Mouse (Mus musculus) thymus, postnatal 14 days (tissue): ENCODE data around the gene Ackr2.

Experiments used
- DNase-seq: peaks from one replicate; pipeline ENCODE4 v3.0.0; 2021

Ackr2 gene

DNA sequence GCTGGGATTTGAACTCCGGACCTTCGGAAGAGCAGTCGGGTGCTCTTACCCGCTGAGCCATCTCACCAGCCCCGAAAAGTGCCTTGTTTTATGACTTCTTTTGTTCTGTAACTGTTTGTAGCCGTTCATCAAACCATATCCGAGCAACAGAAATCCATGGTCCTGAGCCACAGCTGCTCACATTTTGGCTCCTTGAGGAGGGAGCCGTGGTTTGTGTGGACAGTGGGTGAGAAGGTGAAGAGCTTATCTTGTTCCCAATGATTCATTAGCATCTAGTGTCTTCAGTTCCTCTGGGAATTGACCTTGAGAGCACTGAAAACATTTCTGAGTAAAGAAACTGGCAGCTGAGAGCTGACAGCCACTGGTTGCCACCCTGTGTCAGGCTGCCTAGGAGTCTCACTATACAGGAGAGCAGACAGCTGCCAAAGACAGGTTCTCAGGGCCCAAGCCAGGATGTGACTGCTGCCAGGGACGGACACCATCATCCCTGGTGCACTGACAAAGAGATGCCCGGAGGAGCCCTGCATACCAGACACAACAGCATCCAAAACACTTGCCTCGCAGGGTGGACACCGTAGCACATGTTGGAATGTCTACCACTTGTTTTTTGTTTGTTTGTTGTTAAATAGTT lies 6.0 kb upstream of the Ackr2 start:
- DNase-seq, result no peak

DNA sequence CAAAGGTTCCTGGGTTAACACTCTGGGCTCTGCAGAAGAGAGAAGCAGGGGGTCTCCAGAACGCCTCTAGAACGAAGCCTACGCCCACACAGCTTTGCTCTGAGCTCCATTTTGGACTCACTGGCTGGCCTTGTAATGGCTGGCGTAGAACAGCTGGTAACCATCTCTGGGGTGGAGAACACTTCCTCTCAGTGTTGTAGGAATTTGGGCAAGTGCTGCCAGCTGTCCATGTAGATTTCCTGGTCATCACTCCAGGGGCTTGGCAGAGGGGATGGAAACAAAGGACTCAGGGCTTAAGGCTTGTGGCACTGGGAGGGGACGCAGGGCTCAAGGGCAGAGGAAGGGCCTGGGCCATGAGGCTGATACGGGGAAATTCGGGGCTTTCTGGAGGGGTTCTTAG lies 3.7 kb upstream of the Ackr2 start:
- DNase-seq, result no peak

DNA sequence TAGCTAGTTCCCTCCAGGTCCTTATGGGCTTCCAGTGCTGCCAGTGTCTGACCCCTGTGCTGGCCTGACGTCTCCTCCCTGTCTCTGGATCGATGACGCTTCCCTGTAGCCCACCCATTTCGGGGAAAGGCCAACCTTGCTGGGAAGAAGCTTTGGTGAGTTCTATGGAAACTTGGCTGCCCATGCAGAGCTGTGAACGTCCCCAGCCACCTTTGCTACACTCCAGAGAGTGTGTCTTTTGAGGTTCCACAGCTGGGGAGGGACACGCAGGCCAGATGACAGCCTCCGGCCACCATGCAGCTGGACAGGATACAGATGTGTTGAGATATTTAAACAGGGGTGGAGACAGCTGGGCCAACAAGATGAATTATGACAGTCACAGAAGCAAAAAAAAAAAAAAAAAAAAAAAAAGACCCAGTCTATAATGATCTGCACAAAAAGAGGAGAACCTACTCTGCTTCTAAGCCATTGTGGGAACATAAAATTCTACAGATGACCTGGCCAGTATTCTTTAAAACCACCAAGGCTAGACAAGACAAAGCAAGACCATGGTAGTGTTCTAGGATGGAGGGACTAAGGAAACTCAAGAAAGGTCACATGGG lies 2.7 kb upstream of the Ackr2 start:
- no peak for DNase-seq

DNA sequence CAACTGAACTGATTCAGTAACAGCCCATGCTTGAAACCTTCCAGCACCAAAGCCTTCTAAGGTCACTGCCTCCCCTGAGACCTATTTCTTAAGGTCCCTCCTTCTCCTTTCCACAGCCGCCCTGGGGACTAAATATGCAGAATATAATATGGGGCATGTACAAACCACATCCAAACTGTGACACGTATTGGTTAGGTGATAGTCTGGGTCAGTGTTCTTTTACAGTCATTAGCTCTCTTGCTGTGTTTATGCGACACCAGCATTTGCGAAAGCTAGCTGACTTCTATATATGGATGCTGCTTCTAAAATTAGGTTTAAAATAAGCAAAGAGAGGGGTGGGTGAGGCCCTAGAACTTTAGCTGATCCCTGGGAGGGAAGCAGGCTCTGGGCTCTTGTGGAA lies 1.3 kb upstream of the Ackr2 start:
- DNase-seq, result no peak

DNA sequence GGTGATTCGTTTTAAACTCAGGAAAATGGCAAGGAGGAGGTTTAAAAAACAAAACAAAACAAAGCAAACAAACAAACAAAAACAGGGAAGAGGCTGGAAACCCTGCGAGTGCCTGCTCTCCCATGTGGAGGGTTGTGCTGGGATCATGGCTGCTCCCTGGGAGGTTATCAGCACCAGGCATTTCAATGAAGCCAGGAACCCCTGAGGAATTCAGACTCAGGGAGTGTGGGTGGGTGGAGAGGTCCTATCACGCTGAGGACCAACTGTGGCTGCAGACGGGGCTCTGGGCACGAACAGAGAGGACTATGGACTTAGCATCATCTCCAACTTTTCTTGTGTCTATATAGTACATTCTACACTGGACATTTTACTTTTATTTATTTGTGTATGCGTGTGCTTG lies 1.2 kb downstream of the Ackr2 start:
- no peak for DNase-seq

DNA sequence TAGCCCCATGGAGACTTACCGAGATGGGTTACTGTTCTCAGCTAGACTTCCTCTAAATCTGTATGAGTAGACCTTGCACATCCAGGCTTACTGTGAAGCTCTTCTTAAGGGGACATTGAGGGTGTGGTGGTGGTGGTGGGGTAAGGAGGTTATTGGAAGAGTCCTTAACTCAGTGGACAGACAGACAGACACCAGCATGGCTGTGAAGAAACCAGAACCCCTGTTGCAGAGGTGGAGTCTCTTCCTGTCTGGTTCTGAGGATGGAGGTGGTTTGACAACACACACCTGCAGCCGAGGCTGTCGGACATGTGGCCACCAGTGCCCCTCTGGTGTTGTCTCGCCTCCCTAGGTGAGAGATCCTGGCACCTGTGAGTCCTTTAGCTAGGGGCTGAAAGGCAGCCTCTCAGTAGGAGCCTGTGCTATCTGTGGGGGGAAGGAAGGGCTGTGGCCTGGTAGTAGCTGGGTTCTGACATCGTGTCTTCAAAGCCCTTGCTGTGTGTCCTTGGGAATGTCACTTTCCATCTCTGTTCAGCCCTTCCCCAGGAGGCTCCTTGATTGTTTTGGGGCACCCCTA lies 2.2 kb downstream of the Ackr2 start:
- no peak for DNase-seq

DNA sequence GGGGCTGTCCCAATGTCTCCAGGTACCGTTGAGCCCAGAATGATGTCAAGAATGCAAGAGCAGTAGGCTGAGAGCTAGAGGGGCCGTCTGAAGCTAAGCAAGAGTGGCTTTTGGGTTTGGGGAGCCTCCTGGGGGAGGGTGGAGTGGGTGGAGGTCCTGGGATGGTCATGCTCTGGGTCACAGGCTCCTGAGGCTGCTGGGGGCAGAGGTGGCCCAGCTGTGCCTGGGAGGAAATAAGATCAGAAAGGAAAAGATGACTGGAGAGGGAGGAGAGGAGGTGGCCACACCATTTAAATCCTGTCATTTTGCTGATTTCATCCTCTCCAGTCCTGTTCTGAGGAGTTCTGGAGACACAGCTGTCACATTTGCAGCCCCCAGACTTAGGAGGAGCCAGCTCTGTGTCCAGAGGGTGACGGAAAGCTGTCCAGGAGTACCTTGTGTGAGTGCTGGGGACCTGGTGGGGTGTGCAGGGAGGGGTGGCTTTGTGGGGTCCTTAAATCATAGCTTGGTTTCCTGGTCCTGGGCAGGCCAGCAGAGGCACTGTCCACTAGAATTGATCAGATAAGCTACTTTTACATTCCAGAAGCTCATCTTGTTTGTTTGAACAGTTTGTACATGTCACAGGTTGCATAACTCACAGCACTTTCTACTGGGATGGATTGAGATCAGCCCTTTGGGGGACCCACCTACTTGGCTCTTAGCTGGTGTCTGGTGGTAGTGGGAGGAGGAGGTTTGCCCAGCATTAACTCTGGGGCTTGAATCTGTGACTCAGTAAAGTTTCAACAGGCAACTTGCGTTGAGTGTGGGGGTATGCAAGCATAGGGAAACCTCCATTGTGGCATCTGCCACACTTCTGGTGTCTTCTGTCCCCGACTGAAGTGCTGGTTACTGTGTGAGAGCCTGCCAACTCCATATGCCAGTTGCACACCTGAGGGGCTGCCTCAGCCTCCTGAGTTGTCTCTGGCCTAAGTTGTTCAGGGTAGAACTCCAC lies 3.9 kb downstream of the Ackr2 start:
- DNase-seq, result no peak

DNA sequence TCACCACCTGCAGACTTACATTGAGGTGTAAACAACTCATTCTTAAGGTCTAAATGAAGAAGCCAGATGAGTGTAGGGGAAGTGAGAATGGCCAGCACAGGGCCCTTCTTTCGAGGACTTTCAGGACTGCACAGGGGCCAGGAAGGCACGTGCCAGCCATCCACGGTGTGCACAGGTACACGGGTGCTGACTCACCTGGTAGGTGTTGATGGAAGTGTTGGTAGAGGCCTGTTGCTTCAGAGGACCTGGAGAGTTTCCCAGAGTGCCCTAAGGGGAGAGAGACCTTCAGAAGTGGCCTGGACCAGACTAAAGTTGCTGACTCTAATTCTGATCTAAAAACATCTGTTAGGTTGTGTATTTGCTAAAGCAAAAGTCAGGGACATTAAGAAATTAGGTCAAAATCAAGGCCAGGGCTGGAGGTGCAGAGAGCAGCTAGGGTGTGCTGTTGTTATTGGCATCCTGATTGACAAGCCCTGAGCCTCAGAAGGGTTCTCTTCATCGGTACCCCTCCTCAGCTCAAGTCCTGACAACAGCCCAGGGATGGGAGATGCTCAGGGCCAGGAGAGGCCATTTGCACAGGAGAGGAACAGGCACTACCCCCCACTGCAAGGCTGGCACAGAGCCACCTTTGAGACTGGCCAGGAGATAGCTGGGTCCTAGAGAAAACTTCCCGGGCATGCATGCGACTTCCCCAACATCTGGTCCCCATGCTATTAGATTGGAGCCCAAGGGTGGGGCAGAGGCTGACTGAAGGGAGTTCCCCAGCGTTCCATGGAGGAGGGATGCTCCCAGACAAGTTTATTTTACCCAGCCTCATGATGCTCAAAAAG lies 5.5 kb downstream of the Ackr2 start:
- no peak for DNase-seq

DNA sequence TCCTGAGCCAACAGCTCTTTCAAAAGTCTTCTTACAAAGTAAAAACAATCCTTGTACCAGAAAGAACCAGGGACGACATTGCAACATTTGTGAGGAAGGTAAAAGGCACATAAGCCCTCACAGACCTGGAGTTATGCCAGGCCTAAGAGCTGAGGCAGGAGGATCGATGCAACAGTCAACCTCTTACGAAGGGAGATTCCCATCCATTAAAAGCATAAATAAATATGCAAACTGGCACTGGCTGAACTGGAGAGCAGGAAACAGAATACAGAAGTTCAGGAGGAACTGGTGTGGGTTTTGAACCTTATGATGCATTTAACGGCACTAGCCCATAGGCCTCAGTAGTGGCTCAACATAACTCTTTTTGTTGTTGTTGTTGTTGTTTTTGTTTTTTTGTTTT lies 6.2 kb downstream of the Ackr2 start:
- no peak for DNase-seq

DNA sequence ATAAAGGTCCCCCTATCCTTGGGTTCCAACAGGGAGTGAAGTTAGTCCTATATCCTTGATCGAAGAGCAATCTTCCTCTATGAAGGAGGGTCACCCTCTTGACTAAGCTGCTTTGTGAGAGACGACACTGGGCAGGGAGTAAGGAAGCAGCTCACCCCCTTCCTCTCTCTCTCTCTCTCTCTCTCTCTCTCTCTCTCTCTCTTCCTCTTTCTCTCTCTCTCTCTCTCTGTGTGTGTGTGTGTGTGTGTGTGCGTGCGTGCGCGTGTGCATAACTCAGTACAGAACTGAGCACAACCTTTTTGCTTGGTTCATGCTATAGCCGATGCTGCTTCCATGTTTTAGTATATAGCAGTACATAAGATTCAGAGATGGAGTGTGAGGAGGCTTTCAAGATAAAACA lies 6.8 kb downstream of the Ackr2 start:
- no peak for DNase-seq

DNA sequence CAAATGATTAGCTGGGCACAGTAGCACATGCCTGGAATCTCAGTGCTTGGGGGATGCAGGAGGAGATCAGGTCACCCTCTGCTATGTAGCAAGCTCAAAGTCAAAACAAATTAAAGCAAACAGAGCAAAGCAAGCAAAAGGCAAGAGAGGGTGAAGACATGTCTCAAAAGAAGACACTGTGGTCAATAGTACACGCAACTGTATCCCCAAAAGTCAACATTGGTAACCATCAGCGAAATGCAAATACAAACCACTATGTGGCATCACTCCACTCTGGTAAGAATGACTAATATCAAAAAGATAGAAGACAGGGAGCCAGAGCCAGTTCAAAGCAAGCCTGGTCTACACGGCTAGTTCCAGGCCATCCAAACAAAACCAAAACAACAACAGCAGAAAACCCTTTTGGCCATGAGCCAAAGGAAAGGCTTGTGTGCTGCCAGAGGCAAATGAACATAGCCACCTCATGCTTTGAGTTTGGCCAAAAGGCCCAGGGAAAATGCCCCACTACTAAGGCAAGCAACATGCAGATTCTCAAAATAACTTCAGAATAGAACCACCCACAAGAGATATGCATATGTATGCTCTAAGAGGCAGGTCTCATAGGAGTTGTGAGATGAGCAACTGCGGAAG lies 7.5 kb downstream of the Ackr2 start:
- DNase-seq, result no peak

DNA sequence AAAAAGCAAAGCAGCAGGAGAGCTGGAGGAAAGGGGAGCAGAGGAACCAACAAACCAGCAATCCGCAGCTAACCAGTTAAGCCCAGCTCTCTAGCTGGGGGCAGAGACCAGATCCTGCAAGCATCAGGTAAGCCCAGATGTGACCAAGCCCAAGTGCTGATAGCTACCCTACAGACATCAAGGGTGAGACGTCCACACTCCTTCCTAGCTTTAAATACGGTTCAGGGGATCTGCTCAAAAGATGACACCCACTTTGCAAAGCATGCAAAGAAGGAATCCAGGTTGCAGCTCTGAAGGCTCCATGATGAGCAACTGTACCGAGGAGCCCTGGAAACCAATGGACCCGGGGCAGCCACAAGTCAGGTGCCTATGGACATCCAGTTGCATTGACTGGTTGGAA lies 8.3 kb downstream of the Ackr2 start:
- DNase-seq, result no peak

DNA sequence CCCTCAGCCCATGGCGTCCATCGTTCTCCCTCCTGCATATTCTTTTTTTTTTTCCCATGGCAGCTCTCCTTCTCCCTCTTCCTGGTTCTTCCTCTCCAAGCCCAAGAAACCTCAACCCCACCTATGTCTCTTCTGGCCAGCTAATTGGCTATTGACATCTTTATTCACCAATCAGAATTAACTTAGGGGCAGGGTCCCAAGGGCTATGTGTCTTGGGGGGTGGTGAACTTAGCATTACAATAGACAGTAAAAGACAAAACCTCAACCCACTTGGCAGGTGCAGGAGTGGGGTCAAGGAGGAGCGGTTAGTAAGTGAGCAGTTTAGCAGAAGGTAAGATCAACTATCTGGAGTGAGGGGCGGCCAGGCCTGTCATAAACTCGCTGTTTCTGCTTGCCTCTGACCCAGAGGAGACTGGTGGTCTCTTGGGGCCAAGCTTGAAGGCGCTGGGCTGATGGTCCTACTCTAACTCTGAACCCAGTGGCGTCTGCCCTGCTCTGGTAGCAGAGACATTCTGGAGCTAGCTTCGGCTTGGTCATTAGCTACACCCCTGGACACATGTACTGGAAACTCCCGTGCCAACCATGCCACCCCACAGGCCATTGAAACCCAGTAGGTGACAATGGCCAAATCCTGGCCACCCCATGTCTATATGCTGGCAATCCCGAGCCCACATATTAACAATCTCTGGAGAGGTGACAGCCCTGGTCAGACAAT lies 9.4 kb downstream of the Ackr2 start:
- no peak for DNase-seq

DNA sequence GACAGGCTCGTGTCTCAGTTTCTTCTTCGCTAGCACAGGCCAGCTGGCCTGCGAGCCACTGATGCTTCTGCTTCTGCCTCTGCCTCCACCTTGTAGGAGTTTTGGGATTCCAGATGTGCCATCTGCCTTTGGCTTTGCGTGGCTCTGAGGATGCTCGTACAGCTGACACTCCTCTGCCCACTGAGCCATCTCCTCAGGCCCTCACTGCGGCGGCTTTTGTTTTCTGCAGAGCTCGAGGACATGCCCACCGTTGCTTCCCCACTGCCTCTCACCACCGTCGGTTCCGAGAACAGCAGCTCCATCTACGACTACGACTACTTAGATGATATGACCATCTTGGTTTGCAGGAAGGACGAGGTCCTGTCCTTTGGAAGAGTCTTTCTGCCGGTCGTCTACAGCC lies 10.2 kb downstream of the Ackr2 start:
- no peak for DNase-seq

DNA sequence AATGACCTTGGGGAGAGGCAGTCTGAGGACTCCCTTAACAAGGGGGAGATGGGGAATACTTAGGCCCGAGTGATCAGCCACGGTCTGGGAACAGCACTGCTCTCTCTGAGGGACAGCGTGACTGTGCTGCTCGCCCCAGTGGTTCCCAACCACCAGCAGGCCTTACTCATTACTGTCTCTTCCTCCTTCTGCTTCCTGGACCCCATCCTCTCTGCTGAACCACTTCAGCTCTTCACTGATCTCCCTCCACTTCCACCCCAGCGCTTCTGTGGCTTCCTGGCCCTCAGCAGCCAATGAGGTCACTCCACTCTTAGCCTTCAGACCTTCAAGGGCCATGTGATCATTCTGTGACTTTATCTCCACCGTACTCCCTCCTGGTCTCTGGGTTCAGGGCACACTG lies 11.5 kb downstream of the Ackr2 start:
- DNase-seq, result no peak

DNA sequence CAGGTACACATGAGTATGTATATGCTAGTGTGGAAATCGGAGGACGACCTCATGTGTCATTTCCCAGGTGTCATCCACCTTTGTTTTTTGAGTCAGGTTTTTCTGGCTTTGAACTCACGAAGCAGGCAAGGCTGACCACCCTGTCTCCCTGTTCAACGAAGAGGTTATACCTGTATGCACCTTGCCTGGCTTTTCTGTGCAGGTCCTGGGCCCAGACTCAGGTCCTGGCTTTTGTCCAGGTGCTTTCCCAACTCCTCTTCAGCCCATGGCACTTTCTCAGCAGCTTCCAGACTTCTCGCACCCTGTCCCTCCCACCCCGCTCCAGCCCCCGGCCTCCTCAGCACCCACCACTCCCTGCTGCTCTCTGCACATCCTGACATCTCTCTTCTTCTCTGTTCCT lies 13.0 kb downstream of the Ackr2 start:
- DNase-seq, result no peak

DNA sequence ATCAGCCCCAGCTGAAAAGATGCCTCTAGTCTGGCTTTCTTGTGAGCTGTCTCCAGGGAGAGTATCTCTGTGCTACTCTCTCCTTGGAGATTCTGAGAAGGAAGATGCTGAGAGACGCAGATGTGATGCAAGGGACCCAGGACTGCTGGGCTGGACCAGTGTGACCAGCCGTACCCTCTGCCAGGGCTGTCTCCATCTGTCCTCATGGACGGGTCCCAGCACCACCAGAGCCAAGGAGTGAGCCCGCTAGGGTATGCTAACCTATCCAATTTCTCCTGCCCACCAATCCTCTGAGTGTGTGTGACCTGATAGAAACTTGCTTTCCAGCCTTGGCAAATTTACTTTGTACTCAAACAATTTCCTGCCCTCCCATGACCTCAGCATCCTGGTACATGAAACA lies 14.6 kb downstream of the Ackr2 start:
- DNase-seq, result no peak

DNA sequence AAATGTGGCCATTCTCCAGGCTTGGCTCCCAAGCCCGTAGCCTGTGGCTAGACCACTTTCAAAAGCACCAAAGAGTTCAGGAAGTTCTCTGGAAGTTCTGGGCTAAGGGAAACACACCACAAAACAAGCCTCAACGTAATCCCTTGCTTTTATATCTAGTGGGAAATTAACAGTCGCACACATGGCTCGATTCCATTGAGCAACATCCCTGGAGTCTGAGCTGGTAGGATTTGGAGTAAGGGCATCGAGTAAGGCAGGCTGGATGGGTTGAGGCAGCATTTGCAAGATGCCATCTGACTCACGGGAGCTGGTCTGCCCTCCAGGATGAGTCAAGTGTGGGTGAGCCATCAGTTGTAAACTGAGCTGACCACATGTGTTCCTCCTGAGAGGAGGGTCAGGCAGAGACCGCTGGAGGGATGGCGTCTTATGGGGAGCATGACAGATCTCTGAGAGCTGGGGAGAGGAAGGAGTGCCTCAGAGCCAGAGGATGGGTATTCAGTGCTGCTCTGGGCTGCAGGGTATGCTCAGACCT lies 16.1 kb downstream of the Ackr2 start:
- DNase-seq, result no peak

DNA sequence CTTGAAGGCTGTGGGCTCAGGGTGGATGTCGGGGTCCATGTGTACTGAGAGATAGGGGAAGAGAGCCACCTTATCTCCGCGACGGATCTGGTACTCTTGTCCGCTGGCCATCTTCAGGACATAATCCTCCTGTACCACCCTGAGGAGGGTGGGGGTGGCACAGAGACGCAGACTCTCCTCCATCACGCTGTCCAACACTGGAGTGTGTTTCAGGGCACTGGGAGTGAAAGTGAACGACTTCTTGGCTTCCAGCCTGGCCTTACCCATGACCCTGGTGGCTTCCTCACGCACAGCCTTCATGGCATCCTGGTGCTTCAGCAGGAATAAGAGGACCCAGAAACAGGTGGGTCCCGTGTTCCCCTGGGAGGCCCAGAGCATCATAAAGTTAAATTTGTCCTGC lies 16.9 kb downstream of the Ackr2 start:
- DNase-seq, result no peak

DNA sequence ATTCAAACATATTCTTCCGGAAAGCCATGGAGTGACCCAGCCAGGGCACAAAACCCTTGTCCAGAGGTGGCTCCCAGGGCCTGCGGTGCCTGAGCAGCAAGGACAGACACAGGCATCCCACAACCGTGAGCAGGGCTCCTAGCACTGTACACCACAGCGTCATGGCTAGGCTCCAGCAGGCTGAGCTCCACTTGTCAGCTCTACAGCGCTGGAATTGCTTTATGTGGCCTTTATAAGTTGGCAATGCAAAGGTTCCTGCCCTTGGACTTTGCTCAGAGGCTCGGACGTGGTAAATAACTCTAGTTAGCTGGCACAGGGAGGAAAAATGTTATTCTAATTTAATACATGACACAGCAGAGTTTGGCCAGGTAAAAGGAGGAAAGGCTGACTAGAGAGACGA lies 17.9 kb downstream of the Ackr2 start, which contains the start of gene Cyp8b1:
Gene Cyp8b1, minus strand, starts transcription at position 204 of the 400 bp plus-strand sequence.
- DNase-seq, result no peak

DNA sequence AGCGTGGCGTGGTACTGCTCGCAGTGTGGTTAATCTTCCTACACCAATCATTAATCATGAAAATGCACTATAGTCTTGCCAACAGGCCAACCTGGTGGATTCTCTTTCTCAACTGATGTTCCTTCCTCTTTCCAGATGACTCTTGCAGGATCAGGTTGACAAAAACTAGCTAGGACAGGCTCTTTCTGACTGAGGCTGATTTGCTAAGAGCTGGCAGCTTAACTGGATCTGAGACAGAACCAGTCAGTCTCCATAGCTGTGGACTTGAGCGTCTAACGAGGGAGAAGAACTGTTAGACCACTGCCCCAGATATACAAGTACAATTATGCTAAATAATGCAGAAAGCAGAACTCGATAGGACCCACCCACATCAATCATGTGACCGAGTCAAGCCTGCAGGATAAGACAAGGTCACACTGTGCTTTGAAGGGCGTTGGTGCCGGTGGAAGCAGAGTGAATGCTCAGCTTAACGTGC lies 20.9 kb downstream of the Ackr2 start:
- DNase-seq, result no peak
